Mouse (Mus musculus): Measurements from ENCODE around the gene Ttc33.

Gene Ttc33

DNA sequence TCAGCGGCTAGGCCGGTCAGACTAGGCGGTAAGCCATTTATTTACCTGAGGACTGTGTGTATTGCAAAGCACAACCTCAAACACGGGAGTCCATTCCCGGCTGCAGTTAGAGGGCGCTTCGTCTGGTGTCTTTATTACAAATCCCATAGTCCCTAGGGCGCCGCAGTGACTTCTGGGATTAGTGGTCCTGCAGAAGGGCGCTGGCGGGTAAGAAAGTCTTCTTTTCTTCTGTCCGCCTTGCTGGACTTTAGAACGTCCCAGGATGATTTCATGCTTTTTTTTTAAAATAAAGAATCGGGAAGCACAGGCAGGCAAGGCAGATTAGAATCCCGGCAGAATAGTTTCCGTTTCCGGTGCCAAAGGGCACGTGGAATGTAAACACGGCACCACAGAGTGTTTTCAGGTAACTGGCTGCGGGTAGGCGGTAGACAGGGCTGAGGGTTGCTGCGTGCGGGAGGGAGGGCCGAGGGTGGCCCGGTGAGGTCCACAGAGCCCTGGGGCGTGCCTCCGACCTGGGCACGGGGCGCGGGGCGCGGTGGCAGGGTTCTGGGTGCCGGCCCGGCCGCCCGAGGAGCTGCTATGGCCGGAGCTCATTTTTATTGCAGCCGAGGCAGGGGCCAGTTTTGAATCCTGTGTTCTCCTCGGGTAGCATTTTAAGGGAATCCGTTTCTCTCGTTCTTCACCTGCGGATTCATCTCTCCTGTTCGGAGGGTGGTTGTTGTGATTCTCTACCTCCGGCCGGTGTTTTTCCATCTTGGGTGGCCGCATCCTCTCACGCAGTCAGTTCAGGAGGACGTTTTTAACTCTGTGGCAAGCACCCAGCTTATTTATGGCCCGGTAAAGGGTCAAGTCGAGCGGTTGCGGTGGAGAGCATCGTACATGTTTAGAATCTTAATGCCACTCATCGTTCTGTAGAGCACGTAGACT lies at the start of gene Ttc33:
Gene Ttc33 (plus strand): TSS at position 160 of the 927 bp plus-strand sequence.
- DNase-seq: peak; percentile 80 to 84

DNA sequence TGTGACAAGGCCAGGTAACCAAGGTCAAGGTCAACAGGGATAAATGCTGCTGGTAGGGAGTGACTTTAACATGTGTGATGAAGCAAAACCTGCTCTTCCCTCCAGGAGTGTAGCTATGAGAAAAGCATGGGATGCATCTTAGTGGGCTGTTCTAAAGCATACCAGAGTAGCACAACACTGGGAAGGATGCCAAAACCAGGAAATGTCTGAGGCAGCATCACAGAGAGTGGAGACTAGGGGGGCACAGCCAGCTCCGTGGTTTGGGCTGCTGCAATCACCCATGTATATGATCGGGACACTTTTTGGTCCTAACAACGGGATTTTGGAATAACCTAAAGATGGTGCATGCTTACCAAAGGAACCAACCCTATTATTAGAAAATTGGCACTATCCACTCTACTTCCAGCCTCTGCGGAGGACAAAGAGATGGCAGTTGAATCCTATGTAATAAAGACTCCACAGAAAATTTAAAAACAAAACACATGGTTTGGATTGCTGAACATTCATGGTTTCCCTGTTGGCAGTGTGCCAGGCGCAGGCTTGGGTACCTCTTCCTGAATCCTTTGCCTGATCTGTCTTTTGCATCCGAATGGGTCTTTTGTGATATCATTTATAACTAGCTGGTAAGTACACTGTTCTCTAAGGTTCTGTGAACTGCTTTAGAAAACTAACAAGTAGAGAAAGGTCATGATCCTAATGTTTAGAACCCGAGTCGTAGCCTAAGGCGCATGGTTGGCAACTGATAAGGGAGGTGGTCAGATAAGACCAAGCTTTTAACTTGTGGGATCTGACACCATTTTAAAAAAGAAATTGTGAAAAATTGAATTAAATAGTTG lies 47.1 kb upstream of the Ttc33 start:
- no peak for DNase-seq

- DNase-seq: no peak
Observed at GRCm38 (mm10) chr15:5139366-5139765, 46.0 kb upstream of the Ttc33 start.

DNA sequence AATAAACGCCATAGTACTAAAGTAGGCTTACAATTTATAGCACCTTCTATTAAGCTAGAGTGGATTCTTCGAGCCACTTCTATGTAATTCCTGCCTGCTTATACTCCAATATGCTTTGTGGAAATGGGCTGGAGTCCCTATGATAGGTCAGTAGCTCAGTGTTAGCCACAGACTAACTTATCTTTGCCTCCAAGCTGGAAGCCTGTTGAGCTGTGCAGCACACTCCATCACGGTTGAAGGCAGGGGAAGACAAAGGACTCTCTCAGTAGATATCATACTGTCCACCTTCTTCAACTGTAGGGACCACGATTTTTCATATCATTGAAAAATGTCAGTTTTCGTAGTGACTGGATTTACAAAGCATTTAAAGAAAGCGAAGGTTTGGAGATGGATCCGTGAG lies 45.5 kb upstream of the Ttc33 start:
- DNase-seq: no peak

DNA sequence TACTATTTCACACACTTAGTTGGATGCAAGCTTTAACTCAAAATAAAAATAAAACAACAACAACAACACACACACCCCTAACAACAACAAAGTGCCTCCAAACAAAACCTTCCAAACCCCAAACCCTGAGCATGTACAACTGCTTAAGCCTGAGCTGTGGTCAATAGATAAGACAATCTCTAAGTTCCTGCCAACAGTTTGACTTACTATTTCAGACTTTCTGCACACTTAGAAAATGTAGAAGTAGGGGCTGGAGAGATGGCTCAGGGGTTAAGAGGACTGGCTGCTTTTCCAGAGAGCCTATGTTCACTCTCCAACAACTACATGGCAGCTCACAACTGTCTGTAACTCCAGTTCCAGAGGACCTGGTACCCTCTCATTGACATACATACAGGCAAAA lies 45.0 kb upstream of the Ttc33 start:
- no peak for DNase-seq

DNA sequence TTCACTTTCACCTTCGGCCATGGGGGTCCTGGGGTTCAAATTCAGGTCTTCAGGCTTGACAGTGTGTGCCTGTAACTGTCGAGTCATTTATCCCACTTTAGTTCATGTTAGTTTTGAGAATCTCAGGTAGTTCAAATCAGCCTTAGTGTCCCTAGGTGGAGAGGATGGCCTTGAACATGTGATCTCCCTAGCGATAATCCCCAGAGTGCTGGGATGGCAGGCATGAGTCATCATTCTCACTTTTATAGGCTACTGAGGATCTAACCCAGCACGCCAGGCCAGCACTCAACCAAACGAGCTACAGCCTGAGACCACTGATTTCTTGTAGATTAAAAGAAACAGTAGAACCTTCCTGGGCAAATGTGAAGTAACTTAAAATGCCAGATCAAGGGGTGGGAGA lies 43.3 kb upstream of the Ttc33 start:
- DNase-seq: no peak

DNA sequence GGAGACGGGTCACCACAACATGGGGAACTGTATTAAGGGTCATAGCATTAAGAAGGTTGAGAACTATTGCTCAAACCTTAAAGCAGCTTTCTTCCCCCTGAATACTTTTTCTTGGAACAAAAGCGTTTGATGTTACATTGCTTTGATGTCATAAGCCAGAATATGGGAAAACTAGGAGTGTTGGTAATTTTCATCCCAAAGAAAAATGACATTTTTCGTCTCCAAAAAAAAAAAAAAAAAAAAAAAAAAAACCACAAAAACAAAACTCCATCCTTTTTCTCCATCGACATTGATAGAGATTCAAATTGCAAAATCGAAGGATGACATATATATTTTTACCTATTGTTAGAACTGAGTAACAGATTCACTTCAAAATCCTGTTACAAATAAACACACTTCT lies 42.6 kb upstream of the Ttc33 start:
- no peak for DNase-seq

GRCm38 (mm10) chr15:5143361-5144020 lies 41.8 kb upstream of the Ttc33 start, which contains the start of gene Prkaa1:
TSS of gene Prkaa1 (plus strand) at chr15:5143861.
- peak; percentile 79 to 81 for DNase-seq

DNA sequence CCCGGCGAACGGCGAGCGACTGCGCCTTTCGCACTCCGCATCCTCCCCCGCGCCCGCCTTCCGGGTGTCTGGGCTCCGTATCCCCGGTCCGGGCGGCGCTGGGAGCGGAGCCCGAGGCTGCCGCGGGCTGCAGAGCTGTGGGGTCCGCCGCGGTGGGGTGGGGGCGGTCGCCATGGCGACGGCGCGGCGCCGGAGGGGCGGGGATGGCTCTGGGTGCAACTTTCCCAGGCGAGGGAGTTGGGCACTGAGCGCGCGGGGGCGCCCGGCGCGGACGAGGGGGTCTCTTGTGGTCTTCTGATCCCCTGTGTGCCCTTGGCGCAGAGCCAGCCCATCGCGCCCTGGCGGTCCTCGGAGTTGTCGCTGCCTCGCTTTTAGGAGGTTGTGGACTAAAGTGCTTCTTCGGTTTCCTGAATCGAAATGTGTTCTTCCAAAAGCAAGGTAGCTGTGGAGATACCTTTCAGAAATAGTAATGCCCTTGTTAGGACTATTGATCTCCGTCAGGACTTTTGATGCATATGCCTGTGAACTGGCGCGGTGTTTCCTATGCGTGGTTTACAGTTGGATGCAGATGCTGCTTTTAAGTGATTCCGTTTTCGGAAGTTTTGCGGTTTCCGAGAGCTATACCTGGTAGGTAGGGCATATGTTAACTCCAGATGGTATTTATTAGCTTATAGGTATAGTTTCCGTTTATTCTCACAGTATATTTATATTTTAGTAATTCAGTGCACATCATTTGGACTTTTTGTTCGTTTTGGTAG lies 41.1 kb upstream of the Ttc33 start:
- peak; percentile 63 to 66 for DNase-seq

DNA sequence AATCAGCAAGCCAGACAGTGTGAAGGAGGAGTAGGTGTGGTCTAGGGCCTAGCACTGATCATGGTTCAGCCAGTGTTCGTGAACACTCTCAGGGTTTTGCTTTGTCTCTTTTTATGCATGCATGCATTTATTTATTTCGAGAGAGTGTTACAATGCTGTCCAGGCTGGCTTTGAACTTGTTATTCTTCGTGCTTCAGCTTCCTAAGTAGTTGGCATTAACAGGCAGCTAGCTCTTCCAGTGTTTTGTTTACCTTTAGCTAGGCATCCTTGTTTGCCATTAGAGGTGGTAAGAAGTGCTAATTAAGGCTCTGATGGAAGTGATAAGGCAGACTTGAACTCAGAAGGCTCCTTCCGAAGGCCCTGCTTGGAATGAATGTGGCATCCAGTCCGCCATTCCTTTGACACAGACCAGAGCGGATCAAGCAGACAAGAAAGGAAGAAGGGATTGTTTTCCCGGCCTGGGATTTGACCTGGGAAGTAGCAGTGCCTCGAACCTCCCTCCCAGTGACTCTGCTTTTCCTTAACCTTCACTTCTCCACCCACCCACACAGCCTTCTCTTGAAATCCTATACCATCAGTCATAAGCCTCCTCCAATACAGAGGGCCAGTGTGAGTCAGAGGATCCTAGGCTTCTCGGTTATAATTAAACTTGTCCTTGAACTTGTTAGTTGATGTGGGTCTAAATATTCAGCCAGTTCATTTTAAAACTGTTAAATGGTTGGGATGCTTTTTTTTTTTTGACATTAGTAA lies 40.0 kb upstream of the Ttc33 start:
- DNase-seq: no peak

GRCm38 (mm10) chr15:5149187-5149586 lies 36.1 kb upstream of the Ttc33 start:
- DNase-seq: no peak

- DNase-seq: no peak
Observed at GRCm38 (mm10) chr15:5152171-5152570, 33.2 kb upstream of the Ttc33 start.

DNA sequence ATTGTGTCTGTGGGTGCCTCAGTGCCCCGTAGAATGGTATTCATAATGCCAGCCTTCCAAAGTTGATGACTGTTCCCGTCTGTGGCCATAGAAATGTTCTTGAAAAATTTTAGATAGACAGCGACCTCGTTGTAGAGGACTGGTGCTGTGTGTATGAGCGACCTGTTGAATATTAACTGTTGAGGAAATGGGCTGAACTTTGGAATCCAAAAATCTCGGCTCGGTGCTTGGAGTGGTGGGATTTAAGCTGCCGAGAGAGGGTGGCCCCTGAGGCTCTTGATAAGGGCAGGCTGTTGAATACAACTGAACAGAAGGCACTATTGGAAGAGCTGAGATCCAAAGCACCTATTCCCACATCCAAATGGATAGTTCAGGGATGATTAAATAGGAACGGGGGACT lies 30.7 kb upstream of the Ttc33 start:
- DNase-seq: no peak

DNA sequence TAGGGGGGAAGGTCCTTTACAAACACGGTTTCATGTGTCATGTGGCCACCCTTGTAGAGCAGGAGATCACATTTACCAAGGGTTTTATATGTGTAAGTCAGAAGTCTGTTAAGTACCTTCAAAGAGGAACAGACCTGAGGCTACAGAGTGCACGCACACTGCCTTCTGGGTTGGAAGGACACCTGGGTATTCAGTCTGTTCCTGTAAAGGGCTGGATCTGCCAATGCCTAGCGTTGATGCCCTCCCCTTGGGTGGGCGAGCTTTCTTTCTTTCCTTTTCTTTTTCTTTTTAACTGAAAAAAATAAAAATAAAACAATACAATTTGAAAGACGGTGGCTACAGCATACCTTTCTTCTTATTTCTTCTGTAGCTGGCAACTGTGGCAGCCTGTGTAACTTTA lies 30.2 kb upstream of the Ttc33 start:
- DNase-seq: no peak

DNA sequence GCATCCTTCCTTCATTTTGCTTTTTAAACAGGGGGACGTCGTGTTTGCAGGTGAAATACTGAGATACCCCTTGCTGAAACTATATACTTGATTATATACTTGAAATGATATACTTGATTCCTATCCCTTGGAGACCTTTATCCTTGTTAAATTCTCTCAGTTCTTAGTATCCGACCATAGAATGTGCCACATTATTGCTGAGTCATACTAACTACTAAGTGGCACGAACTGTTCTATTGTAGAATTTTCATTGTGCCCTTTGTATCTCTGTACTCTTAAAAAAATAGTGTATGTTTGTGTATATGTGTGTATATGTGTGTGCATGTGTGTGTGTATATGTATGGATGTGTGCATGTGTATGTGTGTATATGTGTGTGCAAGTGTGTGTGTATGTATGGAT lies 29.0 kb upstream of the Ttc33 start:
- no peak for DNase-seq

DNA sequence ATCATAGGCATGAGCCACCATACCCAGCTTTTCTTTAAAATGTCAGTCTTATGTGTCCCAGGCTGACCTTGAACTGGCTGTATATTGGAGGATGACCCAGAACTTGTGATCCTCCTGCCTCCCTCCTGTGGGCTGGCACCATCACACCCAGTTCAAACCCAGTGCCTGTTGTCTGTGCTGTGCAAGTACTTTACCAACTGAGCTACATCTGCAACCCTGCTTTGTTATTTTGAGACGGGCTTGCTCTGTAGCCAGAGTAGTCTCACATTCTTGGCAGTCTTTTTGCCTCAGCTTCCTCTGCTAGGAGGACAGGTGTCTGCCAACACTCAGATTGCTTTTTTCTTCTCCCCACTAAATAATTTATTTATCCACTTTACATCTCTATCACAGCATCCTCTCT lies 27.9 kb upstream of the Ttc33 start:
- DNase-seq: no peak

DNA sequence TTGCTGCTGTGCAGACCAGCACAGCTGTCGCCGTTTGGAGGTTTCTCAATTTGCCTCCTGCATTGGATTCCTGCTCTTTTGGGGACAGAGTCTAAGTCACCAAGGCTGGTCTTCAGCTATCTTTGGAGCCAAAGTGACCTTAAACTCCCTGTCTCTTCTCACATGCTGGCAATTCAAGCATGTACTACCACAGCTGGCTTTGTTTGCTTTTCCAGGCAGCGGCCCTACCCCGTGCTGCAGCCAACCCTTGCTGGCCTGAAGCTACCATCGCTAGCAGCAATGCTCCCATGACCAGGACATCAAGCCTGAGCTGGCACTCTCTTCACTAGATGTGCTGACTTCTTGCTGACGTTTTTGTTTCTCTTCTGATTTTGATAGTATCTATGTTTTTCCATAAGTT lies 26.5 kb upstream of the Ttc33 start:
- DNase-seq: no peak

- no peak for DNase-seq
Observed at GRCm38 (mm10) chr15:5165121-5165773, 20.1 kb upstream of the Ttc33 start.

GRCm38 (mm10) chr15:5173217-5173820 lies 12.0 kb upstream of the Ttc33 start:
- no peak for DNase-seq

GRCm38 (mm10) chr15:5184668-5185330 lies 526 bp upstream of the Ttc33 start:
- peak in 1 of 2 experiments; percentile 11 for DNase-seq
